Mouse (Mus musculus) CH12.LX (cell line): ENCODE measurements at regions not wholly inside any gene's neighbourhood (a gene's known extent, or its start where the extent isn't known, plus 50 kb on each side); places are given as distances from the start of the nearest gene placed in this dataset.

Experiments used
- DNase-seq: peaks from one replicate; pipeline ENCODE4 v3.0.0-alpha.2; 2013; ENCODE audit errors: extremely low read depth
- H3K27ac ChIP-seq: 2 replicates; pipeline ENCODE4 v1.5.1; 2012; ENCODE audit warnings: low read depth, mild to moderate bottlenecking, control low read depth, moderate library complexity; ENCODE audit not compliant: insufficient read depth
- H3K27me3 ChIP-seq: replicated peaks from 2 replicates; pipeline ENCODE3; 2012; ENCODE audit warnings: inconsistent platforms
- H3K36me3 ChIP-seq, 2 experiments: replicated peaks in 1 of 2; 2 replicates each; pipeline versions ENCODE3 to v1.6.1; 2012; ENCODE audit warnings: inconsistent platforms in 1 of 2, low read length in 1 of 2, mild to moderate bottlenecking in 1 of 2, mixed read lengths in 1 of 2, moderate library complexity in 1 of 2; ENCODE audit not compliant: control insufficient read depth in 1 of 2, insufficient read depth in 1 of 2
- H3K4me1 ChIP-seq, 2 experiments: 2 replicates each; pipeline ENCODE4 v1.6.1; 2012; ENCODE audit warnings: inconsistent platforms in 1 of 2, moderate library complexity in 1 of 2; ENCODE audit not compliant: insufficient read depth in 2 of 2, control insufficient read depth in 1 of 2
- H3K4me2 ChIP-seq: 2 replicates; pipeline ENCODE4 v1.6.1; 2012; ENCODE audit warnings: low read depth, mild to moderate bottlenecking, control low read depth; ENCODE audit not compliant: poor library complexity, insufficient read depth, severe bottlenecking
- H3K4me3 ChIP-seq, 3 experiments: fragments of 150-350 bp in 1 of 3; sonication (generic) in 1 of 3; replicated peaks in 1 of 3; 2 replicates each; pipeline versions ENCODE3 to v1.5.1; 2011 to 2012; ENCODE audit warnings: low read depth in 2 of 3, low read length in 2 of 3, mild to moderate bottlenecking in 2 of 3, moderate library complexity in 2 of 3, control low read depth in 1 of 3, improper control_type of control experiment in 1 of 3, inconsistent platforms in 1 of 3, mixed read lengths in 1 of 3; ENCODE audit not compliant: poor library complexity in 1 of 3
- H3K79me2 ChIP-seq: replicated peaks from 2 replicates; pipeline ENCODE4 v1.6.1; 2012; ENCODE audit warnings: mild to moderate bottlenecking, moderate library complexity; ENCODE audit not compliant: control insufficient read depth, poor library complexity, insufficient read depth, severe bottlenecking; ENCODE audit errors: extremely low read depth
- H3K9ac ChIP-seq: 2 replicates; pipeline ENCODE4 v1.6.1; 2012; ENCODE audit warnings: low read depth, mild to moderate bottlenecking, control low read depth, moderate library complexity; ENCODE audit not compliant: insufficient read depth
- H3K9me3 ChIP-seq: replicated peaks from 2 replicates; pipeline ENCODE3; 2012; ENCODE audit warnings: low read length, inconsistent platforms, mixed read lengths
- CHD1 ChIP-seq: IDR thresholded peaks from 2 replicates; pipeline ENCODE4 v1.6.1; 2012; ENCODE audit warnings: low read depth, low read length, improper control_type of control experiment, inconsistent platforms
- CHD2 ChIP-seq: IDR thresholded peaks from 2 replicates; pipeline ENCODE4 v1.6.1; 2011; ENCODE audit warnings: low read length, improper control_type of control experiment
- ELF1 ChIP-seq: IDR thresholded peaks from 2 replicates; pipeline ENCODE4 v1.6.1; 2014; ENCODE audit warnings: low read depth, mild to moderate bottlenecking, inconsistent platforms, low read length, improper control_type of control experiment
- EP300 ChIP-seq: IDR thresholded peaks from 2 replicates; pipeline ENCODE4 v1.6.1; 2011; ENCODE audit warnings: low read length, improper control_type of control experiment
- GABPA ChIP-seq: IDR thresholded peaks from 2 replicates; pipeline ENCODE4 v1.6.1; 2012; ENCODE audit warnings: low read depth, low read length, improper control_type of control experiment, inconsistent platforms; ENCODE audit not compliant: insufficient replicate concordance
- HCFC1 ChIP-seq: IDR thresholded peaks from 2 replicates; pipeline ENCODE4 v1.6.1; 2012; ENCODE audit warnings: low read depth, mild to moderate bottlenecking, inconsistent platforms, low read length, improper control_type of control experiment
- JUN ChIP-seq: IDR thresholded peaks from 2 replicates; pipeline ENCODE4 v1.6.1; 2011; ENCODE audit warnings: low read depth, mild to moderate bottlenecking, low read length, improper control_type of control experiment, moderate library complexity; ENCODE audit not compliant: insufficient read depth
- JUND ChIP-seq: conservative IDR thresholded peaks from 2 replicates; pipeline ENCODE4 v1.6.1; 2011; ENCODE audit warnings: low read depth, low read length, improper control_type of control experiment
- MAX ChIP-seq: IDR thresholded peaks from 2 replicates; pipeline ENCODE4 v1.6.1; 2011; ENCODE audit warnings: low read length, improper control_type of control experiment
- MAZ ChIP-seq: IDR thresholded peaks from 2 replicates; pipeline ENCODE4 v1.6.1; 2012; ENCODE audit warnings: low read depth, mild to moderate bottlenecking, inconsistent platforms, low read length, improper control_type of control experiment, moderate library complexity
- MEF2A ChIP-seq: IDR thresholded peaks from 2 replicates; pipeline ENCODE4 v1.6.1; 2014; ENCODE audit warnings: low read depth, mild to moderate bottlenecking, inconsistent platforms, low read length, improper control_type of control experiment, borderline replicate concordance
- NELFE ChIP-seq: IDR thresholded peaks from 2 replicates; pipeline ENCODE4 v1.6.1; 2011; ENCODE audit warnings: low read depth, low read length, improper control_type of control experiment
- SMC3 ChIP-seq: IDR thresholded peaks from 2 replicates; pipeline ENCODE4 v1.6.1; 2011; ENCODE audit warnings: low read depth, low read length, improper control_type of control experiment
- TBP ChIP-seq: conservative IDR thresholded peaks from 2 replicates; pipeline ENCODE4 v1.6.1; 2011; ENCODE audit warnings: low read depth, low read length, improper control_type of control experiment
- UBTF ChIP-seq: IDR thresholded peaks from 2 replicates; pipeline ENCODE4 v1.6.1; 2012; ENCODE audit warnings: low read depth, mild to moderate bottlenecking, inconsistent platforms, low read length, improper control_type of control experiment, moderate library complexity
- USF1 ChIP-seq: IDR thresholded peaks from 2 replicates; pipeline ENCODE4 v1.6.1; 2014; ENCODE audit warnings: low read depth, mild to moderate bottlenecking, inconsistent platforms, low read length, improper control_type of control experiment
- USF2 ChIP-seq: conservative IDR thresholded peaks from 2 replicates; pipeline ENCODE4 v1.6.1; 2011; ENCODE audit warnings: low read depth, low read length, improper control_type of control experiment
- ZC3H11A ChIP-seq: IDR thresholded peaks from 2 replicates; pipeline ENCODE4 v1.6.1; 2012; ENCODE audit warnings: low read depth, mild to moderate bottlenecking, inconsistent platforms, low read length, improper control_type of control experiment
- ZKSCAN1 ChIP-seq: IDR thresholded peaks from 2 replicates; pipeline ENCODE4 v1.6.1; 2012; ENCODE audit warnings: low read depth, inconsistent platforms, low read length, improper control_type of control experiment, borderline replicate concordance
- ZMIZ1 ChIP-seq: IDR thresholded peaks from 2 replicates; pipeline ENCODE4 v1.6.1; 2012; ENCODE audit warnings: low read depth, mild to moderate bottlenecking, inconsistent platforms, low read length, improper control_type of control experiment
- ZNF384 ChIP-seq: IDR thresholded peaks from 2 replicates; pipeline ENCODE4 v1.6.1; 2012; ENCODE audit warnings: low read depth, low read length, improper control_type of control experiment, inconsistent platforms
- dilution Hi-C: fragments of 300-500 bp; cut with MboI; formaldehyde crosslinking; loops from 2 replicates; pipeline ENCODE4 v1.14.3; 2020; ENCODE audit warnings: low sequenced_read_pairs; ENCODE audit not compliant: extremely low pct_unique_long_range_greater_than_20kb, extremely low pct_ligation_motif_present
- in situ Hi-C: fragments of 300-500 bp; cut with MboI; formaldehyde crosslinking; loops from 3 replicates; pipeline ENCODE4 v1.14.3; 2019; ENCODE audit warnings: low sequenced_read_pairs, low pct_ligation_motif_present, low pct_unique_long_range_greater_than_20kb, mixed read lengths

DNA sequence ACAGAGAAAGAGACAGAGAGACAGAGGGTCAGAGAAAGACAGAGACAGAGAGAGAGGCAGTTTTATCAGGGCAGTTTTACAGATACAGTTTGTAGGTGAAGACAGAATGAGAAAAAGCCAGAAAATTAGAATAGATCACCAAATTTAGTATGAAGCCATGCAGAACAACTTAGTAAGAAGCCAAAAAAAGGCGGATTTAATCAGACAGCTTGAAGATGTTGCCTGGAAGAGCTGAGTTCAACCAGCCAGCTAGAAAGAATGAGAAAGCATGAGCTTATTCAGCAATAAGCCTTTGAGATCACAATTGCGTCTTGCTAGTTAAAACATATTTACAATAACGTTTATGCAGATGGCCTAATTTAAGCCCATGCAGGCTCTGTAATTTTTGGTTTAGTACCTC is 1376.0 kb downstream of the Stim2 start:
- no peak for DNase-seq
- in situ Hi-C loops (no loop called here), dilution Hi-C loops (no loop called here)
- Histone ChIP-seq H3K27me3 (no peaks in the 10 kb centered on the region), H3K4me1 (no peaks in the 10 kb centered on the region), H3K79me2 (no peaks in the 10 kb centered on the region), H3K4me2 (no peak overlapping the region), H3K27ac (no peak overlapping the region), H3K9me3 (no peaks in the 10 kb centered on the region), H3K36me3 (no peaks in the 10 kb centered on the region), H3K4me3 (no peak overlapping the region), H3K9ac (no peak overlapping the region)
- TF ChIP-seq ZMIZ1 (no peak), MAZ (no peak), TBP (no peak), ZKSCAN1 (no peak), GABPA (no peak), ZC3H11A (no peak), MEF2A (no peak), CHD2 (no peak), HCFC1 (no peak), USF2 (no peak), ZNF384 (no peak)

DNA sequence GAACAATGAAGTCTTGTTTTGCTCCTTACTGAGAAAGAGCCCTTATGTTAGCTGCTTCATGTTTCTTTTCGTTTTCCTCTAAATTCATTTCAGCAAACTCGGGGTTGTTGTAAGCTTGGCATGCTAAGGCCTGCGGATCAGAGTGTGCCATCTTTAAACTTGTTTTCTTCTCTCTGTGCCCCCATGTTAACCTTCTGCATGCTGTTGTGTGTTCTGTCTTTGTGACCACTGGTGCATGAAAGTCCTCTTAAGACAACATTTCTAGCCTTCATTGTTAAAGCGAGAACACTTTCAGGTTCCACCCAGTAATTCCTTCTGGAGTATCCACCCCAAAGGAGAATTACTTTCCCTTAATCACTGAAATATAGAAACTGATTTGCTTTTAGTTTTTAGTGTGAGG is 1392.5 kb downstream of the Stim2 start:
- Histone ChIP-seq H3K27me3 (no peaks in the 10 kb centered on the region), H3K27ac (no peak overlapping the region), H3K79me2 (no peaks in the 10 kb centered on the region), H3K4me2 (no peak overlapping the region), H3K9me3 (no peaks in the 10 kb centered on the region), H3K9ac (no peak overlapping the region), H3K36me3 (no peaks in the 10 kb centered on the region), H3K4me3 (no peak overlapping the region), H3K4me1 (no peaks in the 10 kb centered on the region)
- dilution Hi-C loops, result no loop called here
- in situ Hi-C loops, result no loop called here
- no peak for DNase-seq
- no peak for TF ChIP-seq EP300
- no peak for TF ChIP-seq CHD1
- TF ChIP-seq SMC3, result no peak
- no peak for TF ChIP-seq ELF1

DNA sequence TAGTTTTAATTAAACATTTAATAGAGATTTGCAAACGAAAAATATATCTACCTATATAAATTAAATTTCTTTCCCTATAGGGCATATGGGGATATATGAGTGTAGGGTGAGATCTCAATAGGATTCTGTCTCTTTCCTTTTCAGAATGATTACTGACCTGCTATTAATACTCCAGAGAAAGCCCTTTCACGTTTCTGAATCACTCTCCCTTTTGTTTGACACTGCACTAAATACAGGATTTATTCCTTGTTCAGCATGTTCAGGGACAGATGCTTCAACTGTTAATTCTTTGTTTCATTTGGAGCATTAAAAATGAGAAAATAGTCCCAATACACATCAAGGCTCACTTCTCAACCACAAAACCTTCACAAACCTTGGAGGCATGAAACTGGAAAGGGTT is 1397.7 kb downstream of the Stim2 start:
- no peak for DNase-seq
- no peak overlapping the region for H3K9ac ChIP-seq
- no peaks in the 10 kb centered on the region for H3K9me3 ChIP-seq
- dilution Hi-C loops (no loop called here), in situ Hi-C loops (no loop called here)
- no peak overlapping the region for H3K4me2 ChIP-seq
- no peaks in the 10 kb centered on the region for H3K79me2 ChIP-seq
- peaks cover 0 to 6% of the 10 kb centered on the region in 2 experiments; a peak in 1 of 4 replicates for H3K4me1 ChIP-seq
- H3K27me3 ChIP-seq, result no peaks in the 10 kb centered on the region
- TF ChIP-seq JUND, result no peak
- TF ChIP-seq MEF2A, result no peak
- no peak for TF ChIP-seq UBTF
- no peak for TF ChIP-seq JUN
- no peak for TF ChIP-seq CHD1
- no peak for TF ChIP-seq ZKSCAN1
- no peak for TF ChIP-seq MAX
- no peak for TF ChIP-seq HCFC1
- TF ChIP-seq USF2, result no peak
- TF ChIP-seq NELFE, result no peak
- no peak for TF ChIP-seq USF1
- no peak for TF ChIP-seq ZMIZ1
- TF ChIP-seq ZC3H11A, result no peak
- H3K27ac ChIP-seq, result no peak overlapping the region
- no peak overlapping the region for H3K4me3 ChIP-seq
- H3K36me3 ChIP-seq, result no peaks in the 10 kb centered on the region
